Mouse (Mus musculus): ENCODE results near the gene Nanos3.
A peak's percentile ranks its signal among the peaks of the same experiment; 100 is the strongest.

Gene Nanos3

DNA sequence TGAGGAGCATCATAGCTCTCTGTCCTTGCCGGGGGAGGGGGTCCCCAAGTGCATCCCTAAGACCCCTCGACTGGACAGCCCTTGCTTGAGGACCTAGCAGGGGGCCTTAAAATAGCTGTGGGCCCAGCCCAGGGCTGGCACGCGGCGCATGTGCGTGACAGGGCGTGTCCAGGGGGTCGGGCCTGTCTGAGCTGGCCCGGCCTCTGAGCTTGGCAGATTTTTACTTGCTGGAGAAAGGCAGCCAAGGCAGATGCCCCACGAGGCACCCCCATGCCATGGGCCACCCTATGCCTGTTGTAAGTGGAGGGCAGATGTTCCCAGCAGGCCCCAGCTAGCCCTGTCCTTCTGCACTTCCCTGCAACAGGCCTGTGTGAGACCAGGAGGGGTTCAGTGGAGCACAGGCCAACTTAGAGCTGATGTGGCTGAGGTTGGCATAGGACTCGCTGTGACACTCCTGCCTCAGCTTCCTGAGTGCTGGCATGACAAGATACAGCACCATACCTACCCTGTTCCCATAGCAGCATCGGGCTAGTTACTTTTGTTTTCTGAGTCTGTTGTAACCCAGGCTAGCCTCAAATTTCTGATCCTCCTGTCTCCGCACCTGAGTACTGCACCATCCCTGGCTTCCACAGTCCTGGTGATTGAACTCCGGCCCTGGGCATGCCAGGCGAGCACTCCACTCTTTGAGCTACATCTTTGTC lies 16.7 kb upstream of the Nanos3 start:
- peak; percentile 91 for DNase-seq (ENCODE audit: low read depth, low spot score)

DNA sequence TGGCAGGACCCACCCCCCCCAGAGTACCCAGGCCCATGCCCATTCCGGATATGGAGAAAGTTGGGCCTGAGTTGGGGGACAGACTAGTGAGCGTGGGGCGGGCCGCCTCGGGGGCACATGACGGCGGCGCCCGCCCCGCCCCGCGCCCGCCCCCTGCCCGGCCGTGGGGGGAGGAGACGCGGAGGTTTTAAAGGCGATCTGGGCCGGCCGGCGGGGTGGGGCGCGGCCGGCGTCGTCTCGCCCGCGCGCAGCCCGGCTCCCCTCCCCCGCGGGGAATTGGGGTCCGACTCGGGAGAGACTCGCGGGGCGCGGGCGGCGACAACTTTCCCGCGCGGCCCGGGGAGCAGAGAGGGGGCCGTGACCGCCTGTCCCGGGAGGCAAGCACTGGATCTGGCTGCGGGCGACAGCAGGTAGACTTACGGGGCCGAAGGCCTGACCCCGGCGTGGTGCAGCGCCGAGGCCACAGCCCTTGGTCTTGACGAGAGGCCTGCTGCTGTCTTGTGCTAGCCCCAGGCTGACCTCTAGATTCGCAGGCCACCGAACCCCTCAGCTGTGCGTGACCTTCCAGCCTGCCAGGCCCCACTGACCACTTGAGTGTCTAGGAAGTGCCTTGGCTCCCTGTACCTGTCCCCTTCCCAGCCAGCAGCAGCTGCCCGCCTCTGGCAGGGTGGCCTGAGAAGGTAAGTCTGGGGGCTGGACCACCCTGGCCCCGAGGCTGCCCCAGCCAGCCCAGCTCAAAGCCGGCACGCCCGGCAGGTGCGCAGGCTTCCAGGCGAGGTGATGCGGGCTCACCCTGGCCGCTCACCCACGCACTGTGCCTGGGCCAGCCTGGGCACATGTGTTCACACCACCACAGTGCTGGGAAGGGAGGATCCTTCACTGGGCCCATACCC lies 15.9 kb upstream of the Nanos3 start:
- DNase-seq (ENCODE audit: low read depth, low spot score), result peak; percentile 74

DNA sequence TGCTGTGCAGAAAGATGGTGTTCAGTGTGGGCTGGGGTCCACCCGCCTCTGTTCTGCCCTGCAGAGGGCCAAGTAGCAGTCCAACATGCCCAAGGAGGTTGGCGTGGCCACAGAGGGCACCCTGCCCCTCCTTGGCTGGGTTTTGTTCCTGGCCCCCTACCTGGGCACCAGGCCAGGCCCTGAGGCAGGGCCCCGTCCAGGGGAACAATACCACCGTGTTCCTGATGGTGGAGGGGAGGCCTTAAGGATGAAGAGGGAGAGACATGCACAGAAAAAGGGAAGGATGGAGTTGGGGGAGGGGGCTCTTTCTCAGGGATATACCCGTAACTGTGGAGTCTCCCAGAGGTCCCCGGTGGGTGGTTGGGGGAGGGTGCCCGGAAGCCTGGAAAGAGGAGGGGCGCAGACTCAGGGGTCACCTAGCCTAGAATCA lies 15.1 kb upstream of the Nanos3 start:
- peak; percentile 62 for DNase-seq (ENCODE audit: low read depth, low spot score)

DNA sequence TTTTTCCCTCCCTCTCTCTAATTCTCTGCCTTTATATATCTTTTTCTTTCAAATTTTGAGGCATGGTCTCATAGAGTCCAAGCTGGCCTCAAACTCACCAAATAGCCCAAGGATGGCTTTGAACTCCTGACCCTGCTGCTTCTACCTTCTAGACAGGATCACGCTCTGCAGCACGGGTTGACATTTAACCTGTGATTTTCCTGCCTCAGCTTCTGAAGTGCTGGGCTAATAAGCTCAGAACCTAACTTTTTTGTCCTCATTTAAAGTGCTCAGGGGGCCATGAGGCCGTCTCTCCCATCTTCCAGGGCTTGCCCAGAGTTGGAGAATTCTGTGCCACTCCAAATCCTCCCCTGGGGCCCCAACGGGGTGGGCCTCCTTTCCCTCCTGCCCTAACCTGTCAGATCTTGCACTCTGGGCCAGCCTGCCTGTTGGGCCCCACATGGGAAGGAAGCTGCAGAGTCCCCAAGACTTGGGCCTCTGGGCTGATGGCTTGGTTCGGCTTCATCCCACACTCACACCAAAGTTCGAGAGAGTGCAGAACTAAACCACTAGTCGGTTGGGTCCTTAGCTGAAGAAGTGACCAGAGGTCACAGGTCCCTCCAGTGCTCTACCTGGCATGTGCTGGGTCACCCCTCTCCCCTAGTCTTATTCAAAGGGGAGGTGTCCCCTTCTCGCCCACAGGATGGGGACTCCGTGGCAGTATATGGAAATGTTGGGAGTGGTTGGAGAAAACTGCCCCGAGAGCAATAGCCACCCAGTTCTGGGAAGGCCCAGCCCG lies 14.5 kb upstream of the Nanos3 start:
- peak; percentile 43 for DNase-seq (ENCODE audit: low read depth, low spot score)

DNA sequence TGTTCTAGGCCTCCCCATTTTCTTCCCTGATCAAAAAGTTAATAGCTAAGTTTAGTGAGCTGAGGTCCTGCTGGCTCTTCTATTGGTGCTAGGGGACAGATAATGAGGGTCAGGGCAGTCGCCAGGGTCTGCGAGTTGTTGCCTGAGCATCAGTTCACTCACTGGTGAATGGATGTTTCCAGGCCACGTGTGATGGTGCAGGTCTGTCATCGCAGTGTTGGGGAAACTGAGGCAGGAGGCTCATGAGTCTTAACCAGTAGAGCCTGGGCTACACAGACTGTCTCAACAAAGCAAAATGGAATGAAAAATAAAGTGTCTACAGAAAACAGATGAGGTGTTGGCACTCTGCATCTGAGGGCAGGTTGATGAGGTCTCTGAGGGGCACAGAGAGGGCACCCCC lies 13.9 kb upstream of the Nanos3 start:
- DNase-seq (ENCODE audit: low read depth, low spot score), result no peak

DNA sequence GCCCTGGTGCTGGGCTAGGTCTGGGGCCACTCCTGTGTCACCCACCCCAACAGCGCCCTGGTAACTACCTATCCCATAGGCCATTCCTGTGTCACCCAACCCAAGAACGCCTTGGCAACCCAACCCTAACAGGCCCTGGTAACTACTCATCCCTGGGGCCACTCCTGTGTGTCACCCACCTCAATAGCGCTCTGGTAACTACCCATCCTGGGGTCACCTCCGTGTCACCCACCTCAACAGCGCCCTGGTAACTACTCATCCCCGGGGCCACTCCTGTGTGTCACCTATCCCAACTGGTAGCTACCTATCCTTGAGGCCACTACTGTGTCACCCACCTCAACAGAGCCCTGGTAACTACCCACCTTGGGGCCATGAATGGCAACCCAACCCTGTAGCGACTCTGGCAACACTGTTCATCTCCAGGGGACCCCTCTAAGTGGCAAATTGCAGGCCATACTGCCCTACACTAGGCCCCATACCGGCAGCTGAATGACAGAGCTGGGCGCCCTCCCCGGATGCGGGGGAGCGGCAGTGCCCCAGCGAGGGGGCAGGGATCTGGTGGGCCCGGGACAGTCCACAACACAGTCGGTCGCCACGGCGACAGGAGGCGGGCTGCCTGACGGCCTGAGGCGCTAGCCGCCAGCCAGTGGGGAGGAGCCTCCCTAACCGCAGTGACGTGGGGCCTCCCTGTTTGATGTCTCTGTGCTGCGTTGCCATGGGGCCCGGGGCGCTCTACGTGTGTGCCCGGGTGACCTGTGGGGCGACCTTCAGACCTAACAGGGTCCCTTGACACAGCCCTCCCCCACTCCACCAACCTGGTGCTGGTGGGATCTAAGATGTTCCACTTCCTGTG lies 13.1 kb upstream of the Nanos3 start:
- DNase-seq (ENCODE audit: low read depth, low spot score), result peak; percentile 97

DNA sequence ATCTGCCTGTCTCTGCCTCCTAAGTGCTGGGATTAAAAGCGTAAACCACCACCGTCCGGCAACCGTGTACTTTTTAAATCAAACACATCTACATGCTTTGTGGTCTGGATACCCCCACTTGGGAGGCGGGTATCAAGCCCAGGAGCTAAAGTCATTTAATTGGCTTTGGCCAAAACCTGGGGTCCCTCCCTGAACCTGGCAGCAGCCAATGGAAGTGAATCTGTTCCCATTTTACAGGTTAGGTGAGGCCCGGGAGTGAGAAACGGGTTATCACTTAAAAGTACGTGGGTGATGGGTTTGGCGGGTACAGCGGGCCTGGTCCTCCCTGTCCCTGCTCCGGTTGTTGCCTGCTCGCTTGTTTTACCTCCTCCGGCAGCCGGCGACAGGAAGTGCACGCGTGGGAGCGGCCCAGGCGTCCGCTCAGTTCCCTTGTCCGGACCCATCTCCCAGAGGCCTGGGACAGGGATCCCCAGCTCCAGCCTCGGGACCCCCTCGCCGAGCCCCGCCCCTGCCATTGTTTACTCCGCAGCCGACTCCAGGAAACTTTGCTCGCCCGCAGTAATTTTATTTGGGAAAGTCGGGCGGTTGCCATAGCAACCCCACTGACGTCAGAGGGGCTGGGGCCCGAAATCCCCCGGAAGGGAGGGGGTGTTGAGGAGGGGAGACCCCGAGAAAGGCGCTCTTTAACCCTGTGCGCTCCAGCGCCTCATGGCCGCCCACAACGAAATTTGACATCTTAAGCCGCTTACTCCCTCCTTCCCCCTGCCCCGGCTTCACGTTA lies 12.3 kb upstream of the Nanos3 start:
- DNase-seq (ENCODE audit: low read depth, low spot score), result peak; percentile 84

DNA sequence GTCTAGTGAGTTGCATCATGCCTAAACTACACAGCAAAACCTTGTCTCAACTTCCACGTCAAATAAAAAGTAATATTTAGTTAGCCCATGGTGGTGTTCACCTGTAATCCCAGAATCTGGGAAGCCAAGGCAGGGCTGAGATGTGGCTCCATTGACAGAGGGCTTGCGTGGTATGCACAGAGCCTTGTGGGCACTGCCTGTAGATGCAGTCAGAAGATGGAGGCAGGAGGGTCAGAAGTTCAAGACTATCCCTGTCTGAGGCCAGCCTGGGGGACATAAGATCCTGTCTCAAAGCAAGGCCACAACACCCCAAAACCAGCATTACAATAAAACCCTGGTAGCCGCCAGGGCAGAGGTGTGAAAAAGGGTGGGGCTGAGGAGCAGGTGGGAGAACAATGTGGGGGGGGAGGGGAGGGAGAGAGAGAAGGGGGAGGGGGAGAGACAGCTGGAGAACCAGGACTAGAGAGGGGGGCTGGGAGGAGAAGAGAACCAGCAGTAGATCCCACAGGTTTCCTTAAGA lies 9.3 kb upstream of the Nanos3 start:
- no peak for DNase-seq (ENCODE audit: low read depth, low spot score)

DNA sequence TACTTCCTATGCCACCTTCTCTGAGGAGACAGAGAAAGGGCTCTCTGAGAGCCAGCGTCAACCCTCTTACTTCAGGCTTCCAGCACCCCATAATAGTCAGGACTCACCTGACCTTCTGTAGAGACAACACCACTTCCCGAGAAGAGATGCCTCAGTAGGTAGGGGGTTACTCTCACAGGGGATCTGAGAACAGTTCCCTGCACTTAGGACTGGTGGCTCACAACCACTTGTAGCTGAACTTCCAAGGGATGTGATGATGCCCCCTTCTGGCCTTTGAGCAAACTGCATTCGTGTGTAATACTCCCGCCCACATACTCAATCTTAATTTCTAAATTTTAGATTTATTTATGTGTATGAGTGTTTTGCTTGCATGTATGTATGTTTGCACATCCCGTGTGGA lies 8.5 kb upstream of the Nanos3 start:
- DNase-seq (ENCODE audit: low read depth, low spot score), result no peak

DNA sequence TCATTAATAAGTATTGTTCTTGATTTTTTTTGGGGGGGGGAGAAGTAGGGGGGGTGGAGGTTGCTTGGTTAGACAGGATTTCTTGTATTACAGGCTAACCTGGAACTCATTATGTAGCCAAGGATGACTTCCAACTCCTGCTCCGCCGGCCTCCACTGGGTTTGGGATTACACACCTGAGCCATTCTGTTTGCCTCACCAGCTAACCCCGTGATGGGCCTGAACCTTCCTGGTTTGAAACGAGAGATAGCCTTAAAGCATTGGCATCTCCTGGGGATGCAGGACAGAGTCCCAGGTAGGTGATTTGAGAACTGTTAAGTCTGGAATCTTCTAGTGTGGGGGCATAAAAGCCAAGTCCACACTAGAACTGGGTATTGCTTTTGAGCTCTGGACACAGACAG lies 8.1 kb upstream of the Nanos3 start:
- no peak for DNase-seq (ENCODE audit: low read depth, low spot score)

DNA sequence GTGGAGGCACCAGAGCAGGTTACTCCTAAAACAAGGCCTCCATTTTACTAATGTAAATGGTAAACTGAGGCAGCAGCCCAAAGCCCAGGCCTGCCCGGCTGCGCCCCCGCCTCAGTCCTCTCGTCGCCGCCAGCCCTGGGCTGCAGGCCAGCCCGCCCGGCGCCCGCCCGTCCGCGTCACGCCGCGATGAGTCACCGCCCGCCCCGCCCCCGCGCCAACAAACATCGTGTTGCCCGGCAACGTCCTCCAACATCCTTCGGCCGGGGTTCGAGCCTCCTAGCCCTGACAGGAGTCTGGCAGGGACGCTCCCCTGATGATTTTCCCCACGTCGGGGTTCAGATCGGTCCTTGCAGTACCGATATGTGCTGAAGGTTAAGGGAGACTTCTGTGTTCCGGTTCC lies 7.5 kb upstream of the Nanos3 start:
- DNase-seq (ENCODE audit: low read depth, low spot score), result peak; percentile 68

DNA sequence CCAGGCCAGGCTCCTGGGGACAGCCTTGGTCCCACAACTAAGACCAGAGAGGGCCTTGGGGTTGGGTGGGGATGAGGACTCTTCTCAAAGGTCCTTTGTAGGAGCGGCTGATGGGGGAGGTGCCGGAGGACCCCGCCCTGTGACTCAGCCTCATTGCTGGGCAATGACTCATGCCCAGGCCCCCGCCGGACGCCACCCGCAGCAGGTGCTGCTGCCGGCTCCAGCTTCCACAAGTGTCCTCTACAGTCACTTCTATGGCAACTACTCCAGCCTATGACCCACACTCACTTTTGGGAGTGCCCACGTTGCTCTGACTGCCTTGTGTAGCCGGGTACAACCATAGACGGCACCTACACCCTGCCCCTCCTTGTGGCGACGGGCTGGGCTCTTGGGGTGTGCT lies 7.0 kb upstream of the Nanos3 start:
- peak; percentile 97 for DNase-seq (ENCODE audit: low read depth, low spot score)

DNA sequence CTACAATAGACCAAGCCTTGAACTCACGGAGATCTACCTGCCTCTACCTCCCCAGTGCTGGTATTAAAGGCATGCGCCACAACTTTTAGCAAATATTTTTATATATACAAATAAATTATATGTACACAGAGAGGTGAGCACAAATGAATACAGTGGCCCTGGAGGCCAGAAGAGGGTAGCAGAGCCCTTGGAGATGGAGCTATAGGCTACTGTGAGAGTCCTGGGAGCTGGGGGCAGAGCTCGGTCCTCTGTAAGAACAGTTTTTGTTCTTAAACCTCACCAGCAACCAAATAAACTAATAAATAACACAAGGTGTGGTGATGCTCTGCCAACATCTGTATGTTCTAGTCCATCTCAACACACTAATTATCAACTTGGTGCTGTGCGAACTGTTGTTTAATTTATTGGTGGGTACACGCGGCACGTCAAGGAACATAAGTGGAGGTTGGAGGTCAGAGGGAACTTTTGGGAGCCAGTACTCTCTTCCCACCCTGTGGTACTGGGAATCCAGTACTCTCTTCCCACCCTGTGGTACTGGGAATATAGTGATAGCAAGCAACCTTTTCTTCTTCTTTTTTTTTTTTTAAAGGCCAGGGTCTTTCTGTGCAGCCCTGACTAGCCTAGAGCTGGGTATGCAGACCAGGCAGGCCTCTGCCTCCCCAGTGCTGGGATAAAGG lies 5.3 kb upstream of the Nanos3 start:
- peak; percentile 95 for DNase-seq (ENCODE audit: low read depth, low spot score)

DNA sequence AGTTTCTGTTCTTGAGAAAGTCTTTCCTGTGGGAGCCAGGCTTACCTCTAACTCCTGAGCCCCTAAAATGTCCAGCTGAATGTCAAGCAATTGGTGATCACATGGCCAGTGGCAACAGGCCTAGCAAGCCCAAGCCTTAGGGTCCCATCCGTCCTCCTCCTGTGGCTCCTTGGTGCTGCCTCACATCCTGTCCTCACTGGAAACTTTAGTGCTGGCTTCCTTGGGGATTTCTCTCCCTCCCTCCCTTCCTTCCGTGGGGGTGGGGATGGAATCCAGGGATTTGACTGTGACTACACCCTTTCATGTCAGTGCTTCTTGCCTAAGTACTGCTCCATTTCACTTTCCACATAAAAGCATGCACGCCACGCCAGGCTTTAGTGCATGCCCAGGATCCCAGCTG lies 4.6 kb upstream of the Nanos3 start:
- peak; percentile 75 for DNase-seq (ENCODE audit: low read depth, low spot score)

DNA sequence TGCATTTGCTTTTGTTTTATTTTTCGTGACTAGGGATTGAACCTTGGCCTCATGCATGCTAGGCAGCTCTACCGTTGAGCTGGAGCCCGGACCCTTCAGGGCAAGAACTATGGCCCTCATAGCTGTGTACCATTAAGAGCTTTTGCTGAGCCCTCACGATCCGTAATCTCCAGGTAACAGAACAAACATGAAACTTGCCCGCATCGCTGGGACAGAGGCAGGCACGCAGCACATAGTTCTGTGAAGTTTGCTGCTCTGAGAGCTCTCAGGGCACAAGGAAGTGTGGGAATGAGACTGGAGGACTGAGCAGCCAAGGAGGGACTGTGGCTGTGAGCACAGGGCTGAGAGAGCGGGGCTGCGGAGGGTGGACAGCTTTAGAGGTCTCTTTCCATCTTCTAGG lies 3.7 kb upstream of the Nanos3 start:
- DNase-seq (ENCODE audit: low read depth, low spot score), result no peak

DNA sequence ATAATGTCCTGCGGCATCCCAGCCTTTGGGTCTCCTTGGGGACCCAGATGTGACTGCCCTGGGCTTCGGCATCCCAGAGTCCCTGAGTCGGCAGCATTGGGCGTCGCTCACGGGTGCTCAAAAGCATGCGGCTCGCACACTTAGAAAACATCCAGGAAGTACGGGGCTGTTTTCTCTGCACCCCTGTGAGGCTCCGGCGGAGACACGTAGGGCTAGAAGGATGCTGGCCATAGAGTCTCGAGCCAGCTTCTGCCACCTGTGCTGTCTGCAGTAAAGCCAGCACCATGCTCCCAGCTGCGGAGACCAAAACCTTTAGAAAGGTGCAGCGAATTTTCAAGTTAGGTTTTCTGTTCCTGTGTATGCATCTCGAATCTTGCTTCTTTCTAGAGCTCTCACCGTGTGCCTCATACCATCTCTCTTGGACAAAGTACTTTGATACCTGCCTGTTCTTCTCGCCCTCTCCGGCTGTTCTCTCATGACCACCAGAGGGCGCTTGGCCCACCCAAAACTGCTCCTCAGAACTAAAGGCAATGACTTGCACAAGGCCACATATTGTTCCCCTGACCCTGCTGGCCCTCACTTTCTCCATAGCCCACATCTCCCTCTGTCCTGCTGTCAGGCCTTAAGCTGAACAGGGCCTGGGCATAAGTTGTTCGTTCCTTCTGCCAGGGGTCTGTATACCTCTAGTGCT lies 2.2 kb upstream of the Nanos3 start:
- peak; percentile 89 for DNase-seq (ENCODE audit: low read depth, low spot score)

DNA sequence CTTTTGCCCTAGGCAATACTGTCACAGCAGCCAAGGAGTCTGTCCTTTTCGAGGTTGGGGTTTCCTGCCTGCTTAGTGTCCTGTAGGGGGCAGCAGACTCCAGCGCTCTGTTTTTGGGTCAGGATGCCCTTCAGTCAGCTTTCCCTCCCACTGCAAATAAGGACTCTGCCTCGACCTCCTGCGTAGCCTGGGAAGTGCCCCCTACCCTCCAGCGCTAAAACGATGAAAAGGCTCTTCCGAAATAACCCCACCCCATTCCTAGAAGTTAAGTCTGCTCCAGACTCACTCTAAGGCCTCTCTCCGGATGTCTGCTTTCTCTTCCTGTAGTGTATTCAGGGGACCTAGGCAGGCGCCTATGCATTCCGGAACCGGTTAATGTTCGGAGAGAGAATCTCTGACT lies 1.5 kb upstream of the Nanos3 start:
- DNase-seq (ENCODE audit: low read depth, low spot score), result peak; percentile 96

DNA sequence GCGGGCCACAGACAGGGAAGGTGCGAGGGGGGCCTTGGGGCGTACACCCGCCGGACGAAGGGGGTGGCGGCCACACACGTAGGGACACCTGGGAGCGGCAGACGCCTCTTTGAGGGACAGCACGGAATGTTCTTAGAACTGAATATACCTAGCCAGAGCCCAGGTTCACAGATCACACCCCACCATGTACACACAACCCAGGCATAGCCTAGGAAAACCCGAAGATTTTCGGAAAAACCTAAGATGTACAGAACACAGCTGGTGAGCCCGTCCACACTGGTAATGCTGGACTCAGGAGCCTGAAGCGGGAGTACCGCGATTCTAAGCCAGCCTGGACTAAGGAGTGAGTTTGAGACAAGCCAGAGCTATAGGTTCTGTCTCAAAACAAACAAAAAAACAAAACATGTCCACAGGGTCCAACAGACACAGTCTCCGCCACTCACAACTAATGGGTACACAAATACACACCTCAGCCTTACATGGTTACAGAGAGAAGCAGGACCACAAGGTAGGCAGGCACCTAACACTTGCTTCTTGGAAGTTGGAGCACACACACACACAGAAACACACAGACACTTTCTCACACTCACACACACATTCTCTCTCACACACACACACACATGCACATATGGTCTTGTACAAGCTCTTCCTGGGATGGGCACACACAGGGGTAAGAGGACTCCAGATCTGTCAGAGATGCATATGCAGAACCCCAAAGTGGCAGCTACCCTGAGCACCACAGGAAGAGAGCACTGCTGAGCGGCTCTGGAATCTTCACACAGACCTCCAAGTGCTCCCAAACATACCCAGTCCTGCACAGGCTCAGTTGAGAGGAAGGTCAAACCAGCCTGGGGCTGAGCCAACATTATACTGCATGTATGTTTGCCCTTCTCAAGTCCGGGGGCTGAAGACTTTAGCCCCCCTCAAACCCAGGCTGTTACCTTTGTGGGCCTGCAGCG lies 653 bp downstream of the Nanos3 start:
- DNase-seq (ENCODE audit: low read depth, low spot score), result no peak

Data from 3T3-L1 (cell line).